Mouse (Mus musculus): ENCODE measurements at regions not wholly inside any gene's neighbourhood (a gene's known extent, or its start where the extent isn't known, plus 50 kb on each side); places are given as distances from the start of the nearest gene placed in this dataset.

DNA sequence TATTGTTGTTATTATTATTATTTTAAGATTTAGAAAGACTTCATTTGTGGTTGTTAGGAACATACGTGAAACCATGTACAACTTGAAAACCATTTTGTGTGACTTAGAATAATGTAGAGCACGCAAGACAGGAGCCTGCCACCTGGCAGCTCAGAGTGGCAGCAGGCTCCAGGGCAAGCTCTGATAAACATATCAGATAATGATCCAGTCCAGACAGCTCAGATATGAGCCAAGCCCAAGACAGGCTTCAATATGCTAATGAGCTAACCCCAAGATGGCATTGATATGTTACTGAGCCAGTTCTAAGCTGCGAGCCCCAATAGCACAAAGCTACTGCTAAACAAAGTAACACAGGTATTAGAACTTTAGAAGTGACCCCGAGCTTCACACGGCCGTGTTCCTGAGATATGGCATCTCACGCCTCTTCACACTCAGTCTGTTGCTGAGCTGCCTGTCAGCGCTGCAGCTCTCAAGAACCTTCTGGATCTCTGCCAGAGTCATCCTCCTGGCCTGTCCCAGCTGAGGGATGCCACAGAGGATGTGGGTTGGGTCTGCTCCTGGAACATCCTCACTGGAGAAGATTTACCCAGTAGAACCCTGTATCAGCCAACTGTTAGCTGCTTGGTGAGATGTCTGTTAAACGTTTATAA is 93.9 kb upstream of the Tgm3 start:
- no peak for TF ChIP-seq POLR2A (IDR thresholded peaks at IDR 0.05; ENCODE audit: insufficient read depth, low read depth, low read length)
- no peak for TF ChIP-seq CTCF (IDR thresholded peaks at IDR 0.05; ENCODE audit: insufficient read depth, low read depth, low read length)
